Mouse (Mus musculus) kidney, adult 2 months (tissue): ENCODE results near the gene Gas8.

ENCODE experiments used
- CTCF ChIP-seq: fragments of 200-500 bp; conservative IDR thresholded peaks from 2 replicates; pipeline ENCODE4 v1.5.1; 2011; ENCODE audit warnings: low read depth, mild to moderate bottlenecking, control low read depth, low read length, moderate library complexity, mixed read lengths; ENCODE audit not compliant: insufficient read depth, insufficient read length
- POLR2A ChIP-seq: fragments of 200-500 bp; IDR thresholded peaks from one replicate; pipeline ENCODE4 v1.6.1; 2011; ENCODE audit warnings: low read depth, low read length, control low read depth

- TF ChIP-seq CTCF = no peak
- TF ChIP-seq POLR2A = no peak
Observed at GRCm38 (mm10) chr8:123514136-123514535, 4.5 kb upstream of the Gas8 start.
